Mouse (Mus musculus): ENCODE measurements around the gene Hoxc10. TPM values are rescaled to one million over a fixed set of nuclear protein-coding genes. Genes with fewer than 3 reads are reported as not detected.

Gene Hoxc10
- polyA plus RNA-seq, 1 experiment from 2014 or later, result not detected

- no peaks in the 10 kb centered on the region for H3K79me2 ChIP-seq (ENCODE audit: inconsistent target)
- H3K36me3 ChIP-seq (ENCODE audit: inconsistent target), result no peaks in the 10 kb centered on the region
- WGBS (ENCODE audit: missing documents), result 19% methylated on average over 3 of the region's 3 CpGs
- H3K27ac ChIP-seq, result no peak overlapping the region
- H3K4me3 ChIP-seq (ENCODE audit: inconsistent target), result no peak overlapping the region
Measured at GRCm38 (mm10) chr15:102984925-102985324, 18.3 kb downstream of the Hoxc10 start.

GRCm38 (mm10) chr15:102987124-102987833 lies 20.7 kb downstream of the Hoxc10 start:
- 6% methylated on average over 21 of the region's 21 CpGs for WGBS (ENCODE audit: missing documents)
- Histone ChIP-seq H3K4me3 (ENCODE audit: inconsistent target) (no peak overlapping the region), H3K27ac (no peak overlapping the region), H3K79me2 (ENCODE audit: inconsistent target) (no peaks in the 10 kb centered on the region), H3K36me3 (ENCODE audit: inconsistent target) (no peaks in the 10 kb centered on the region)

DNA sequence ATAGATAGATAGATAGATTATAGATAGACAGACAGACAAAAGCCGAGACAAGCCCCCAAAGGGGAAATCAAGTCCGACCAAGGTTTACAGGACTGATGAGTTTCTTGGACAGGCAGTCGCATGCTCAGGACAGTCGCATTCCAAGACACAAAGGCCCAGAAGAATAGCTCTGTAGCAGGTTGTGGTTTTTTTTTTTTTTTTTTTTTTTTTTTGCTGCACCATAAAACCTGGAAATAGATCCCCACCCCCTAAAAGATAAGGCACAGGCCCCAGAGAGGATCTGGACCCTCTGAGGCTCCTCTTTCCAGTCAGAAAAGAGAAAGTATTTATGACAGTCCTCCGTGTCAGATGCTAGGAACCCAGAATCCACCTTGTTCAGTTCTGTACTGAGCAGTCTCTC lies 21.5 kb downstream of the Hoxc10 start:
- Histone ChIP-seq H3K79me2 (ENCODE audit: inconsistent target) (no peaks in the 10 kb centered on the region), H3K27ac (no peak overlapping the region), H3K4me3 (ENCODE audit: inconsistent target) (no peak overlapping the region), H3K36me3 (ENCODE audit: inconsistent target) (no peaks in the 10 kb centered on the region)
- WGBS (ENCODE audit: missing documents), result 45% methylated on average over 5 of the region's 5 CpGs

DNA sequence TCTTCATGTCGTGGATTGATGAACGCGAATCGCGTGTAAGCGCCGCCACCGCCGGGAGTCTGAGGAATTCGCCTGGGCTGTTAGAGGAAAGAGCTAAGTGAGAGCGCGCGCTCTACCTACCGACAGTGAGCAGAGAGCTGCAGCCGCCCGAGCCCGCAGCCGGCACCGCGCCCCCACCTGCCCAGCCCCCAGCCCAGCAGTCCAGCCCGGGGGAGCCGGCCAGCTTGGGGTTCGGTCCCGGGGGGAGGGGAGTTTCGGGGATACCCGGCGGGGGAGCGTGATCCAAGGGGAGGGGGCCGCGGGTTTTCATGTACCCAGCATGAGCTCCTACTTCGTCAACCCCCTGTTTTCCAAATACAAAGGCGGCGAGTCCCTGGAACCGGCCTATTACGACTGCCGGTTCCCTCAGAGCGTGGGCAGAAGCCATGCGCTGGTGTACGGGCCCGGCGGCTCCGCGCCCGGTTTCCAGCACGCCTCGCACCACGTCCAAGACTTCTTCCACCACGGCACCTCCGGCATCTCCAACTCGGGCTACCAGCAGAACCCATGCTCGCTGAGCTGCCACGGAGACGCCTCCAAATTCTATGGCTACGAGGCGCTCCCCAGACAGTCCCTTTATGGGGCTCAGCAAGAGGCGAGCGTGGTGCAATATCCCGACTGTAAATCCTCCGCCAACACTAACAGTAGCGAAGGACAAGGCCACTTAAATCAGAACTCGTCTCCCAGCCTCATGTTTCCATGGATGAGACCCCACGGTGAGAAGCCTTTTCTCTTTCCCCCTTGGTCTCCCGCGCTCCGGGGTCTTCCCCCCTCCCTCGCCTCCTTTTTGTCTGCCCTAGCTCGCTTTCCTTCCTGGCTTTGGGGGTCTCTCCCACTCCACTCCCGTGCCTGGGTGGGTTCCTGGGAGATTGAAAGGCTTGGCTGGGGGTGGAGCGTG lies 24.1 kb downstream of the Hoxc10 start, which contains the start of gene Hoxc8:
TSS of gene Hoxc8 (plus strand) at position 147 of the 937 bp plus-strand sequence.
- no peaks in the 10 kb centered on the region for H3K79me2 ChIP-seq (ENCODE audit: inconsistent target)
- H3K36me3 ChIP-seq (ENCODE audit: inconsistent target), result no peaks in the 10 kb centered on the region
- H3K27ac ChIP-seq, result no peak within 1 kb of the TSS
- WGBS (ENCODE audit: missing documents), result 4% methylated on average over 69 of the region's 69 CpGs
- H3K4me3 ChIP-seq (ENCODE audit: inconsistent target), result no peak within 1 kb of the TSS

GRCm38 (mm10) chr15:102991782-102992181 lies 25.2 kb downstream of the Hoxc10 start:
- Histone ChIP-seq H3K36me3 (ENCODE audit: inconsistent target) (no peaks in the 10 kb centered on the region), H3K27ac (no peak overlapping the region), H3K79me2 (ENCODE audit: inconsistent target) (no peaks in the 10 kb centered on the region), H3K4me3 (ENCODE audit: inconsistent target) (no peak overlapping the region)
- 7% methylated on average over 6 of the region's 7 CpGs for WGBS (ENCODE audit: missing documents)

DNA sequence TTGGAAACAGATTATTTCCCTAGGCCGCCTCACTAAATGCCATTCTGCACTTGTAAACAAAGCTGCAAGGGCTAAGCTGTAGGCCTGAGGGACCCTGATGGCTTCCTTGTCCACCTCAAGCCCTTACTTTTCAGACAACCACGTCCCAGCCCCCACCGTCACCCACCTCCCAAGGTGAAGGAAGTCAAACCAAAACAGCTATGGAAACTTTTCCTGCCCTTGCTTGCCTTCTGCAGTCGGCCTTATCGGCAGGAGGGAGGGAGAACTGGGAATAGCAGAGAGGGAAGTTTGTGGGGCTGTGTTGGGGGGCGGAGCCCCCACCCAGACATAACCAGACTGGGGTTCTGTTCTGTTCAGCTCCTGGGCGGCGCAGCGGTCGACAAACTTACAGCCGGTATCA lies 25.6 kb downstream of the Hoxc10 start:
- no peaks in the 10 kb centered on the region for H3K79me2 ChIP-seq (ENCODE audit: inconsistent target)
- H3K27ac ChIP-seq, result no peak overlapping the region
- H3K4me3 ChIP-seq (ENCODE audit: inconsistent target), result no peak overlapping the region
- no peaks in the 10 kb centered on the region for H3K36me3 ChIP-seq (ENCODE audit: inconsistent target)
- WGBS (ENCODE audit: missing documents), result 9% methylated on average over 11 of the region's 11 CpGs

GRCm38 (mm10) chr15:102992863-102993262 lies 26.3 kb downstream of the Hoxc10 start:
- H3K79me2 ChIP-seq (ENCODE audit: inconsistent target), result no peaks in the 10 kb centered on the region
- H3K36me3 ChIP-seq (ENCODE audit: inconsistent target), result no peaks in the 10 kb centered on the region
- 21% methylated on average over 2 of the region's 3 CpGs for WGBS (ENCODE audit: missing documents)
- no peak overlapping the region for H3K27ac ChIP-seq
- no peak overlapping the region for H3K4me3 ChIP-seq (ENCODE audit: inconsistent target)

GRCm38 (mm10) chr15:102996548-102996947 lies 30.0 kb downstream of the Hoxc10 start:
- Histone ChIP-seq H3K36me3 (ENCODE audit: inconsistent target) (no peaks in the 10 kb centered on the region), H3K4me3 (ENCODE audit: inconsistent target) (no peak overlapping the region), H3K27ac (no peak overlapping the region), H3K79me2 (ENCODE audit: inconsistent target) (no peaks in the 10 kb centered on the region)
- WGBS (ENCODE audit: missing documents), result 10% methylated on average over 9 of the region's 9 CpGs

DNA sequence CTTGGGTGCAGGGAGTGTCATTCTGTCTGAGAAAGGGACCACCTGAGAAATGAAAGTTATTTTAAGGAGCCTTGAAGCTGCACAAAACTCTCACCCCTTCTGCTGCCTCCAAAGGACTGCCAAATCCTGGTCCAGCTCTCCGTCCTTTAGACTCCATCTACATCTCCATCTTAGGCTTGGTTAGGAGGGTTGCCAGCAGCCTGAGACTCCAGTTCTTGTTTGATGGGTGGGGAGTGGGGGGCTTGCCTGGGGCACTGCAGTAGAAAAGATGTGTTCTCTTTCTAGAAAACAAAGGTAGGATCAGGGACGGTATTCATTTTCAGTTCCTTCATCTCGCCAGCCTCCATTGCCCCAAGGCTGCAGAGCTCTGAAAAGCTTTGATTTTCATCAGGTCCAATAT lies 30.8 kb downstream of the Hoxc10 start:
- WGBS (ENCODE audit: missing documents), result 35% methylated on average over 3 of the region's 3 CpGs
- Histone ChIP-seq H3K36me3 (ENCODE audit: inconsistent target) (no peaks in the 10 kb centered on the region), H3K79me2 (ENCODE audit: inconsistent target) (no peaks in the 10 kb centered on the region), H3K27ac (no peak overlapping the region), H3K4me3 (ENCODE audit: inconsistent target) (no peak overlapping the region)

- Histone ChIP-seq H3K4me3 (ENCODE audit: inconsistent target) (no peak within 1 kb of the TSS), H3K27ac (no peak within 1 kb of the TSS), H3K79me2 (ENCODE audit: inconsistent target) (no peaks in the 10 kb centered on the region), H3K36me3 (ENCODE audit: inconsistent target) (no peaks in the 10 kb centered on the region)
- WGBS (ENCODE audit: missing documents), result 9% methylated on average over 19 of the region's 19 CpGs
Measured at GRCm38 (mm10) chr15:102997939-102998355, 31.4 kb downstream of the Hoxc10 start, which contains the start of gene Hoxc6. TSS of gene Hoxc6 (plus strand) at chr15:102998257.

DNA sequence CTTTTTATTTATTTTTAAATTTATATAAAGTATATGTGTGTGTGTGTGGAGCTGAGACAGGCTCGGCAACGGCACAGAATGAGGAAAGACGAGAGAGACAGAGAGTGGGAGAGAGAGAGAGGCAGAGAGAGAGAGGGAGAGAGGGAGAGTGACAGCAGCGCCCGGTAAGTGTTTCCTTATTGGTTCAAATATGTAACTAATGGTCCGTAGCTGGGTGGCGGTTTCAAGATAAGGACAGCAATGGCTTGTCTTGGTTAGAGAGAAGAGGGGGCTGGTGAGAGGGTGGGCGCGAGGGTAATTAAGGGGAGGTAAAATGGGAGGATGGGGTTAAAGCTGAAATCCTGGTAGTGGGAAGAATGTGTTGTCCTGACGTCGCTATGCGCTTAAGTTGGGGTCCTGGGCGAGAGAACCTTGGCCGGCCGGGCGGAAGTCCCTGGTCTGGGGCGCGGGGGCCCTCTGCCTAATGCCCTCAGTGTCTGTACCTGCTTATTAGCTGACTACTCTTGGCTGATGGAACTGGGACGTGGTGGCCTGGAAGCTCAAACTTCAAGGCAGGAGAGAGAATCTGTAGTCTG lies 32.1 kb downstream of the Hoxc10 start:
- H3K79me2 ChIP-seq (ENCODE audit: inconsistent target), result no peaks in the 10 kb centered on the region
- no peak overlapping the region for H3K27ac ChIP-seq
- WGBS (ENCODE audit: missing documents), result 4% methylated on average over 16 of the region's 19 CpGs
- H3K4me3 ChIP-seq (ENCODE audit: inconsistent target), result no peak overlapping the region
- no peaks in the 10 kb centered on the region for H3K36me3 ChIP-seq (ENCODE audit: inconsistent target)

- Histone ChIP-seq H3K79me2 (ENCODE audit: inconsistent target) (no peaks in the 10 kb centered on the region), H3K27ac (no peak overlapping the region), H3K4me3 (ENCODE audit: inconsistent target) (no peak overlapping the region), H3K36me3 (ENCODE audit: inconsistent target) (no peaks in the 10 kb centered on the region)
- 3% methylated on average over 33 of the region's 33 CpGs for WGBS (ENCODE audit: missing documents)
Measured at GRCm38 (mm10) chr15:102999183-102999831, 32.7 kb downstream of the Hoxc10 start.

DNA sequence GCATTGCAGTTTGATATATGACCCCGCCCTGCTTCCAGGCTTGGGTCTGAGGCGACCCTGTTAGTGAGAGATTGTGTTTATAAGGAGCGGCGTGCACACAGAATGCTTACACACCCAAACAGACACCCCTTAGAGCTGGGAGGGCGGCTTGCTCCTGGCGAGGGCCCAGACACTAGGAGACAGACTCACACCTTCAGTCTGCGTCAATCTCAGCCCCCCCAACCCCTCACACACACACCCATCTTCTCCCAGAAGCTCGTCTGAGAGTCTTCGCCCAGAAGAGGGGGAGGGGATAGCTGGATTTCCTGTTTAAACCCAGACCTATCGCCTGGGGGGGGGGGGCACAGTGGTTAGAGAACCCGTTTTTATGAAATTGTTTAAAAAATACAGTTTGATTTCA lies 33.4 kb downstream of the Hoxc10 start:
- H3K4me3 ChIP-seq (ENCODE audit: inconsistent target), result no peak overlapping the region
- 37% methylated on average over 9 of the region's 11 CpGs for WGBS (ENCODE audit: missing documents)

GRCm38 (mm10) chr15:103000501-103000901 lies 33.9 kb downstream of the Hoxc10 start:
- Histone ChIP-seq H3K79me2 (ENCODE audit: inconsistent target) (no peaks in the 10 kb centered on the region), H3K36me3 (ENCODE audit: inconsistent target) (no peaks in the 10 kb centered on the region), H3K27ac (no peak overlapping the region), H3K4me3 (ENCODE audit: inconsistent target) (no peak overlapping the region)
- WGBS (ENCODE audit: missing documents), result 23% methylated on average over 24 of the region's 24 CpGs

More for the DNA sequence above, 33.4 kb downstream of the Hoxc10 start:
- no peaks in the 10 kb centered on the region for H3K36me3 ChIP-seq (ENCODE audit: inconsistent target)
- no peak overlapping the region for H3K27ac ChIP-seq
- no peaks in the 10 kb centered on the region for H3K79me2 ChIP-seq (ENCODE audit: inconsistent target)
